Mouse (Mus musculus): ENCODE measurements around the gene Gm21650. TPM values are rescaled to one million over a fixed set of nuclear protein-coding genes. Genes with fewer than 3 reads are reported as not detected.
"Not testable (repeated sequence)": the region's sequence is repeated elsewhere in the genome, so short reads cannot be mapped to it uniquely, and the experiment has no call there.

Gm21650 gene
- not detected in 2 replicates for polyA plus RNA-seq (2016; fragmentation: Nextera tagmentation; extraction: Ambion mirVana)

- not testable (repeated sequence) for H3K4me2 ChIP-seq; H3K36me3 ChIP-seq; H3K9me3 ChIP-seq; H3K27ac ChIP-seq; H3K4me1 ChIP-seq (replicated peaks); H3K27me3 ChIP-seq; H3K9ac ChIP-seq (replicated peaks); ATAC-seq (ENCODE audit: insufficient number of reproducible peaks, insufficient read depth, low FRiP score, low TSS enrichment, low read depth); H3K4me3 ChIP-seq (replicated peaks)
- no CpG with 5 or more reads among the region's 6 CpGs for WGBS
These were observed at the start of gene Gm21650 for GRCm38 (mm10) chrY:77692508-77692907. Gm21650 (plus strand) TSS chrY:77692808.
